25 mouse cellular contexts compared by ENCODE assay signal in genomic region chr4:125810247-125810646, GRCm38 (mm10).
DNase-seq lines count a peak whose midpoint lies in the region; ATAC-seq lines count a peak whose summit lies in the region.
"Had no signal": no experiment of that assay in that cellular context is flagged by ENCODE, and none has a peak within 500 bp of the region (broad histone marks: within the 10 kb centered on the region; RNA-seq: fewer than 3 reads in every experiment).

No protein-coding gene starts in this region.

- no peaks in the 10 kb centered on the region for H3K36me3 ChIP-seq in hindbrain, embryonic 14.5 days (replicated peaks; ENCODE audit: control insufficient read depth, insufficient read depth)
- H3K36me3 ChIP-seq in hindbrain, embryonic 12.5 days, result no peaks in the 10 kb centered on the region
- H3K36me3 ChIP-seq in midbrain, embryonic 15.5 days (replicated peaks), result no peaks in the 10 kb centered on the region
- no peaks in the 10 kb centered on the region for H3K36me3 ChIP-seq in midbrain, embryonic 10.5 days
- no peaks in the 10 kb centered on the region for H3K36me3 ChIP-seq in midbrain, embryonic 16.5 days (ENCODE audit: control insufficient read depth, insufficient read depth, low read length)
- H3K36me3 ChIP-seq in neural tube, embryonic 15.5 days, result no peaks in the 10 kb centered on the region
- H3K36me3 ChIP-seq: embryonic facial prominence, embryonic 15.5 days; forebrain, embryonic 12.5 days; G1E; heart, embryonic 10.5 days; hindbrain, embryonic 13.5 days; intestine, embryonic 15.5 days had no signal

- no peak overlapping the region for H3K4me2 ChIP-seq in hindbrain, embryonic 14.5 days (replicated peaks)
- no peak overlapping the region for H3K4me2 ChIP-seq in hindbrain, embryonic 12.5 days (replicated peaks)
- H3K4me2 ChIP-seq in midbrain, embryonic 15.5 days, result no peak overlapping the region
- no peak overlapping the region for H3K4me2 ChIP-seq in midbrain, embryonic 16.5 days (ENCODE audit: low read length)
- no peak overlapping the region for H3K4me2 ChIP-seq in neural tube, embryonic 15.5 days
- H3K4me2 ChIP-seq: embryonic facial prominence, embryonic 15.5 days; forebrain, embryonic 12.5 days; hindbrain, embryonic 13.5 days; intestine, embryonic 15.5 days had no signal

- H3K4me1 ChIP-seq in hindbrain, embryonic 14.5 days (replicated peaks; ENCODE audit: control insufficient read depth, insufficient read depth, low read length), result peaks cover 15% of the 10 kb centered on the region; the same call in 1 of the 2 replicates
- H3K4me1 ChIP-seq in hindbrain, embryonic 12.5 days, result peaks cover 8% of the 10 kb centered on the region
- peaks cover 16% of the 10 kb centered on the region for H3K4me1 ChIP-seq in midbrain, embryonic 15.5 days
- H3K4me1 ChIP-seq in midbrain, embryonic 10.5 days, result peaks cover 17% of the 10 kb centered on the region
- peaks cover 4% of the 10 kb centered on the region for H3K4me1 ChIP-seq in midbrain, embryonic 16.5 days (ENCODE audit: control insufficient read depth, insufficient read depth, low read length)
- peaks cover 17% of the 10 kb centered on the region for H3K4me1 ChIP-seq in neural tube, embryonic 15.5 days
- H3K4me1 ChIP-seq: intestine, embryonic 15.5 days had no signal

- no peak overlapping the region for H3K9ac ChIP-seq in hindbrain, embryonic 14.5 days
- no peak overlapping the region for H3K9ac ChIP-seq in hindbrain, embryonic 12.5 days
- no peak overlapping the region for H3K9ac ChIP-seq in midbrain, embryonic 15.5 days
- no peak overlapping the region for H3K9ac ChIP-seq in midbrain, embryonic 16.5 days (ENCODE audit: low read depth, low read length)
- no peak overlapping the region for H3K9ac ChIP-seq in neural tube, embryonic 15.5 days (replicated peaks)
- H3K9ac ChIP-seq: embryonic facial prominence, embryonic 15.5 days; forebrain, embryonic 12.5 days; hindbrain, embryonic 13.5 days; intestine, embryonic 15.5 days had no signal

- no peaks in the 10 kb centered on the region for H3K9me3 ChIP-seq in hindbrain, embryonic 14.5 days (ENCODE audit: control insufficient read depth, low read length)
- no peaks in the 10 kb centered on the region for H3K9me3 ChIP-seq in hindbrain, embryonic 12.5 days (replicated peaks)
- no peaks in the 10 kb centered on the region for H3K9me3 ChIP-seq in midbrain, embryonic 15.5 days
- H3K9me3 ChIP-seq in midbrain, embryonic 10.5 days (replicated peaks), result peaks cover 4% of the 10 kb centered on the region; the same call in 1 of the 2 replicates
- H3K9me3 ChIP-seq in midbrain, embryonic 16.5 days (replicated peaks; ENCODE audit: control insufficient read depth, low read length, poor library complexity, severe bottlenecking), result no peaks in the 10 kb centered on the region
- no peaks in the 10 kb centered on the region for H3K9me3 ChIP-seq in neural tube, embryonic 15.5 days (replicated peaks)
- H3K9me3 ChIP-seq: embryonic facial prominence, embryonic 15.5 days; forebrain, embryonic 12.5 days; heart, embryonic 10.5 days; hindbrain, embryonic 13.5 days; intestine, embryonic 15.5 days had no signal

- H3K4me3 ChIP-seq in hindbrain, embryonic 14.5 days (replicated peaks; ENCODE audit: low read length), result no peak overlapping the region
- H3K4me3 ChIP-seq in hindbrain, embryonic 12.5 days, result no peak overlapping the region
- no peak overlapping the region for H3K4me3 ChIP-seq in midbrain, embryonic 15.5 days
- H3K4me3 ChIP-seq in midbrain, embryonic 10.5 days, result no peak overlapping the region
- H3K4me3 ChIP-seq in midbrain, embryonic 16.5 days (ENCODE audit: low read depth, low read length), result no peak overlapping the region
- no peak overlapping the region for H3K4me3 ChIP-seq in neural tube, embryonic 15.5 days (replicated peaks)
- H3K4me3 ChIP-seq: embryonic facial prominence, embryonic 15.5 days; erythroblast, embryonic 14.5 days; forebrain, embryonic 12.5 days; gastrocnemius, adult 2 months; heart, embryonic 10.5 days; hindbrain, embryonic 13.5 days; intestine, embryonic 15.5 days had no signal

- DNase-seq in hindbrain, embryonic 14.5 days (ENCODE audit: low spot score), result no peak
- no peak for DNase-seq in midbrain, embryonic 10.5 days (ENCODE audit: low spot score)
- no peak for DNase-seq in B cell, adult 2 months
- DNase-seq: adrenal gland, adult 8-10 months; adrenal gland, postnatal 36 days; cerebellum, adult 11 months; cerebellum, adult 8-10 months; cerebellum, postnatal 14 days; gastrocnemius, adult 2 months; gastrocnemius, postnatal 25 days; heart, adult 11 months; heart, postnatal 10 days; heart, postnatal 4 days had no signal

- no peak for ATAC-seq in hindbrain, embryonic 14.5 days (ENCODE audit: low FRiP score)
- ATAC-seq in hindbrain, embryonic 12.5 days (ENCODE audit: low FRiP score), result no peak
- peak; percentile 62; the same call in 1 of the 2 replicates for ATAC-seq in midbrain, embryonic 15.5 days (replicated peaks)
- peak; percentile 52; the same call in 1 of the 2 replicates for ATAC-seq in midbrain, embryonic 16.5 days
- ATAC-seq in neural tube, embryonic 15.5 days (ENCODE audit: low FRiP score), result no peak
- ATAC-seq: CD4-positive, CD25-positive, alpha-beta regulatory T cell, adult 4 months; intestine, embryonic 15.5 days had no signal

- H3K27ac ChIP-seq in hindbrain, embryonic 14.5 days, result peak overlapping the region; percentile 53
- no peak overlapping the region for H3K27ac ChIP-seq in hindbrain, embryonic 12.5 days
- peak overlapping the region; percentile 66 for H3K27ac ChIP-seq in midbrain, embryonic 15.5 days
- H3K27ac ChIP-seq in midbrain, embryonic 10.5 days (replicated peaks), result no peak overlapping the region; the same call in 1 of the 2 replicates
- H3K27ac ChIP-seq in midbrain, embryonic 16.5 days (ENCODE audit: low read length), result peak overlapping the region; percentile 72
- peak overlapping the region; percentile 43; the same call in 1 of the 2 replicates for H3K27ac ChIP-seq in neural tube, embryonic 15.5 days (replicated peaks)
- H3K27ac ChIP-seq: embryonic facial prominence, embryonic 15.5 days; forebrain, embryonic 12.5 days; gastrocnemius, adult 2 months; heart, embryonic 10.5 days; hindbrain, embryonic 13.5 days; intestine, embryonic 15.5 days had no signal

- no peaks in the 10 kb centered on the region for H3K27me3 ChIP-seq in hindbrain, embryonic 14.5 days (ENCODE audit: control insufficient read depth, insufficient read depth, low read length)
- no peaks in the 10 kb centered on the region for H3K27me3 ChIP-seq in hindbrain, embryonic 12.5 days
- no peaks in the 10 kb centered on the region for H3K27me3 ChIP-seq in midbrain, embryonic 15.5 days (replicated peaks)
- H3K27me3 ChIP-seq in midbrain, embryonic 10.5 days (ENCODE audit: low read depth, poor library complexity, severe bottlenecking), result no peaks in the 10 kb centered on the region
- H3K27me3 ChIP-seq in midbrain, embryonic 16.5 days (ENCODE audit: control insufficient read depth, insufficient read depth, low read depth, low read length), result no peaks in the 10 kb centered on the region
- peaks cover 2% of the 10 kb centered on the region; the same call in 1 of the 2 replicates for H3K27me3 ChIP-seq in neural tube, embryonic 15.5 days (replicated peaks)
- H3K27me3 ChIP-seq: embryonic facial prominence, embryonic 15.5 days; intestine, embryonic 15.5 days had no signal

- WGBS in hindbrain, embryonic 14.5 days, result 34% methylated on average over 8 of the region's 8 CpGs
- WGBS in hindbrain, embryonic 12.5 days, result 31% methylated on average over 8 of the region's 8 CpGs
- WGBS in midbrain, embryonic 15.5 days, result 33% methylated on average over 8 of the region's 8 CpGs
- WGBS in midbrain, embryonic 10.5 days, result 68% methylated on average over 8 of the region's 8 CpGs
- 34% methylated on average over 8 of the region's 8 CpGs for WGBS in midbrain, embryonic 16.5 days
- WGBS in neural tube, embryonic 15.5 days, result 19% methylated on average over 8 of the region's 8 CpGs

Comparison
In these comparisons a context has a peak if more than half of its experiments do, and no peak if none do; other contexts are left out.
1. H3K27ac ChIP-seq: peak in hindbrain, embryonic 14.5 days (single experiment), midbrain, embryonic 15.5 days (single experiment), midbrain, embryonic 16.5 days (single experiment) and neural tube, embryonic 15.5 days (single experiment); none in hindbrain, embryonic 12.5 days (single experiment) and midbrain, embryonic 10.5 days (single experiment).
2. ATAC-seq: peak in midbrain, embryonic 15.5 days (single experiment) and midbrain, embryonic 16.5 days (single experiment); none in hindbrain, embryonic 14.5 days (single experiment), hindbrain, embryonic 12.5 days (single experiment) and neural tube, embryonic 15.5 days (single experiment).